Mouse (Mus musculus): ENCODE measurements around the gene Pym1.

Gene Pym1

GRCm38 (mm10) chr10:128747646-128748251, at the start of gene Pym1:
Gene Pym1, plus strand, starts transcription at chr10:128747889.
- CTCF ChIA-PET: interaction anchor here in 2 of 4 experiments (0.7 to 1.7 kb wide), 8 partner anchors 11 to 144 kb away, joined by 3 to 5 read pairs (median 4); partner anchors contain the start of gene Cdk2 (in 1 of the 2)
- POLR2A ChIA-PET: interaction anchor here (0.6 to 9.3 kb wide), 75 partner anchors 9 to 655 kb away, joined by 3 to 86 read pairs (median 4); partner anchors contain the start of genes Dnajc14 (in 3 of the 4), Pa2g4 (in 3 of the 4), Rab5b (in 3 of the 4) and Tmem198b (in 3 of the 4)

DNA sequence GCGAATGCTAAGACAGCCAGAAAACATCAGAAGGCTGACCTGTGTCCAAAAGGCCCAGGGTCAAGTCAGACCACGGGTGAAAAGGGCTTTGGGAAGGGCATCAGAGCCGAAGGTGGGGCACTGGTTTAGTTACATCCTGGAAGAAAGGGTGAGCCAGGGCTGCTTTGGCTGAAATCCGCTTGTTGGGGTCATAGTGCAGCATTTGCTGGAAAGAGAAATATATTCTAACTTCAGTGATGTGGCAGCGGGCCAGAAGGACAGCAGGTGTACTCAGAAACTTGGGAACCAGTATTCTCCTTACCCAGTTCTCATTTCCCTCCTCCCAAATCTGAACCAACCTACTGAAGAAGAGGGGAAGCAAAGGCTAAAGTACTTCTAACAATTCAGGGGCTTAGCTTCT, 48.7 kb upstream of the Pym1 start:
- POLR2A ChIA-PET: interaction anchor here in 3 of 4 experiments (0.5 to 12.4 kb wide), 18 partner anchors 8 to 429 kb away, joined by 3 to 197 read pairs (median 4); partner anchors contain the start of genes Pym1 (in 2 of the 3), Dgka (in 1 of the 3) and Stat2 (in 1 of the 3)
- CTCF ChIA-PET: no interaction called here

DNA sequence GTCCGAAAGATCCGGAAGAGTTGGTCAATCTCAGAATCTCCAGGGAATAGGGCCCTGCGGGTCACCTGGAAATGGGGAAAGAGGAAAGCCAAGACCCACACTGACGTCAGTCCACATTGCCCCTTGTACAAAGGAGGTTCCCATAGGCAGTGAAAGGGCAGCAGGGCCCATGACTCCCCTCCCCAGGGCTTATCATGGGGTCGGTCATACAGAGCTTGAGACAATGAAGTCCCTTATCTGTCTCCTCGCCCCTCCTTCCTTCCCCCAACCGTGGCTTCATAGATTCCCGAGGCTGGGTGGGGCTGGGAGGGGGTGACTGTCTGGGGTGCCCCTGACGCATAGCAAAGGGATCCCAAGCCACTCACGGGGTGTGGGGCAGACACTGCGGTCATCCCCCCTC, 48.1 kb upstream of the Pym1 start:
- CTCF ChIA-PET: interaction anchor here in 2 of 4 experiments (0.6 kb wide), 2 partner anchors 84 to 1624 kb away, joined by 3 to 5 read pairs; partner anchors contain the start of gene Agap2 (in 1 of the 2)
- POLR2A ChIA-PET: interaction anchor here in 3 of 4 experiments (0.6 to 12.4 kb wide), 19 partner anchors 9 to 429 kb away, joined by 3 to 197 read pairs (median 4); partner anchors contain the start of genes Pym1 (in 2 of the 3), Dgka (in 1 of the 3), Pa2g4 (in 1 of the 3) and Stat2 (in 1 of the 3)

- ChIA-PET POLR2A (interaction anchor here (0.6 to 12.4 kb wide), 18 partner anchors 11 to 617 kb away, joined by 3 to 197 read pairs (median 5); partner anchors contain the start of genes Pa2g4 (in 2 of the 4), Atp5b (in 1 of the 4), Pym1 (in 1 of the 4) and Suox (in 1 of the 4)), CTCF (interaction anchor here in 1 of 4 experiments (0.6 kb wide), 1 partner anchor 90 kb away, joined by 3 read pairs; no protein-coding TSS in a partner anchor)
Measured at GRCm38 (mm10) chr10:128700712-128701111, 47.0 kb upstream of the Pym1 start.

DNA sequence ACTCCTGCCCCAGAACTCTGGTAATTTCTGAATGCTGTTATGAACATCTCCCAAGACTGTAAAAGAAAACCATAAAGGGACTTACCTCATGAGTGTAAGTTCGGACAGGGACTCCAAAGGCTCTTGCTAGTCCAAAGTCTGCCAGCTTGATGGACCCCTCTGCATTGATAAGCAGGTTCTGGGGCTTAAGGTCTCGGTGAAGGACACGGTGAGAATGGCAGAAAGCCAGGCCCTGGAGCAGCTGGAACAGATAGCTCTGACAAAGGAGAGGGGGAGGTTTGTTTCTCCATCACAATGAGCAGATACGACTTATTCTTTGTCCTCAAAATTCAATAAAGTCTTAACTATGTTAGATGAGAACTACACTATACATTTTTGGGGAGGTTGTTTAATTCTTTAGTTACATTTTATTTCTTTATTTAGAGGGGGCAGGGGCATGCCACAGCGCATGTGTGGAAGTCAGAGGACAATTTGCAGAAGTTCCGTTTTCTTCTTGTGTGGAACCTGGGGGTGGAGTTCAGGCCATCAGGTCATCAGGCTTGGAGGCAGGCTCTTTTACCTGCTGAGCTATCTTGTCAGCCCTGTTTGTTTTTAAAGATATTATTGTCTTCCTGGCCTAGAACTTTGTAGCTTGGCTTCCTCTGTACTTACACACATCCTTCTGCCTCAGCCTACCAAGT, 45.2 kb upstream of the Pym1 start:
- ChIA-PET CTCF (no interaction called here), POLR2A (interaction anchor here in 2 of 4 experiments (0.7 to 12.4 kb wide), 15 partner anchors 9 to 218 kb away, joined by 3 to 197 read pairs (median 7); partner anchors contain the start of genes Pa2g4 (in 1 of the 2) and Pym1 (in 1 of the 2))

GRCm38 (mm10) chr10:128703895-128704294, 43.8 kb upstream of the Pym1 start, which contains the start of gene Pmel:
Gene Pmel, plus strand, starts transcription at chr10:128704195.
- POLR2A ChIA-PET: interaction anchor here in 3 of 4 experiments (0.8 to 12.4 kb wide), 23 partner anchors 8 to 204 kb away, joined by 3 to 197 read pairs (median 8); partner anchors contain the start of genes Zc3h10 (in 2 of the 3), Dgka (in 1 of the 3), Pa2g4 (in 1 of the 3) and Pym1 (in 1 of the 3)

GRCm38 (mm10) chr10:128704491-128705316, 43.0 kb upstream of the Pym1 start, which contains the start of gene Cdk2:
Gene Cdk2, minus strand, starts transcription at chr10:128705031.
- ChIA-PET CTCF (interaction anchor here in 3 of 4 experiments (0.5 to 2.1 kb wide), 10 partner anchors 8 to 400 kb away, joined by 3 to 11 read pairs (median 4); partner anchors contain the start of gene Rab5b (in 1 of the 3)), POLR2A (interaction anchor here in 3 of 4 experiments (0.5 to 12.4 kb wide), 63 partner anchors 7 to 613 kb away, joined by 3 to 197 read pairs (median 5); partner anchors contain the start of genes Pa2g4 (in 3 of the 3), Rab5b (in 3 of the 3), Dgka (in 2 of the 3) and Pym1 (in 2 of the 3))

More at GRCm38 (mm10) chr10:128703895-128704294, 43.8 kb upstream of the Pym1 start, which contains the start of gene Pmel:
- CTCF ChIA-PET: interaction anchor here in 1 of 4 experiments (2.1 kb wide), 1 partner anchor 18 kb away, joined by 5 read pairs; no protein-coding TSS in a partner anchor

DNA sequence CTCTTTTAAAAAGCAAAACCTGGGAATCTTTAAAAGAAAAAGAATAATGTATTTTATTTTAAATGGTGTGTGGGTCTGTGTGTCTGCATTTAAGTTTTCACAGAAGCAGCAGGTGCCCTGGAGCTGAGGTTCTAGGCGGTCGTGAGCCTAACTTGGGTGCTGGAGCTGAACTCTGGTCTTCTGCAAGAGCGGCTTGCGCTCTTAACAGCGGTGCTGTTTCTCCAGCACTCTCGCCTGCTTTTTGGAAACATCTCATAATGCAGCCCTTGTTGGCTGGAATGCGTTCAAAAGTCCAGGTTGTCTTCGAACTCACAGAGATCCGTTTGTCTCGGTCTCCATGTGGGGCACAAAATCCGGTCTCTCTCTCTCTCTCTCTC, 42.4 kb upstream of the Pym1 start:
- POLR2A ChIA-PET: interaction anchor here in 3 of 4 experiments (0.5 to 12.4 kb wide), 62 partner anchors 7 to 614 kb away, joined by 3 to 197 read pairs (median 5); partner anchors contain the start of genes Pa2g4 (in 3 of the 3), Rab5b (in 3 of the 3), Dgka (in 2 of the 3) and Pym1 (in 2 of the 3)
- CTCF ChIA-PET: interaction anchor here in 3 of 4 experiments (0.6 to 2.1 kb wide), 10 partner anchors 9 to 399 kb away, joined by 3 to 11 read pairs (median 4); partner anchors contain the start of gene Rab5b (in 1 of the 3)

GRCm38 (mm10) chr10:128711318-128711717, 36.4 kb upstream of the Pym1 start:
- POLR2A ChIA-PET: interaction anchor here (0.5 to 8.7 kb wide), 84 partner anchors 9 to 1456 kb away, joined by 3 to 197 read pairs (median 5); partner anchors contain the start of genes Rab5b (in 3 of the 4), Bloc1s1 (in 2 of the 4), Dnajc14 (in 2 of the 4) and Esyt1 (in 2 of the 4)
- CTCF ChIA-PET: interaction anchor here (0.6 to 2.0 kb wide), 16 partner anchors 10 to 229 kb away, joined by 3 to 7 read pairs (median 4); partner anchors contain the start of genes Dgka (in 1 of the 4), Rab5b (in 1 of the 4) and Suox (in 1 of the 4)

- CTCF ChIA-PET: interaction anchor here (0.5 to 1.4 kb wide), 7 partner anchors 16 to 497 kb away, joined by 3 to 5 read pairs (median 3); no protein-coding TSS in a partner anchor
- POLR2A ChIA-PET: interaction anchor here in 3 of 4 experiments (0.6 to 8.7 kb wide), 38 partner anchors 8 to 347 kb away, joined by 3 to 197 read pairs (median 4); partner anchors contain the start of genes Cdk2 (in 3 of the 3), Pmel (in 2 of the 3), Pym1 (in 2 of the 3) and Rab5b (in 2 of the 3)
Measured at GRCm38 (mm10) chr10:128715559-128716537, 31.8 kb upstream of the Pym1 start.

- ChIA-PET POLR2A (interaction anchor here in 3 of 4 experiments (0.6 to 1.3 kb wide), 4 partner anchors 10 to 79 kb away, joined by 3 to 7 read pairs (median 4); partner anchors contain the start of gene Rab5b (in 1 of the 3)), CTCF (interaction anchor here in 2 of 4 experiments (0.7 to 1.0 kb wide), 6 partner anchors 15 to 208 kb away, joined by 3 to 6 read pairs (median 5); no protein-coding TSS in a partner anchor)
Measured at GRCm38 (mm10) chr10:128725466-128725865, 22.2 kb upstream of the Pym1 start.

- ChIA-PET CTCF (interaction anchor here in 1 of 4 experiments (1.5 kb wide), 1 partner anchor 16 kb away, joined by 5 read pairs; the partner anchor contains the start of gene Dgka), POLR2A (interaction anchor here in 2 of 4 experiments (0.7 to 1.8 kb wide), 6 partner anchors 9 to 190 kb away, joined by 3 to 10 read pairs (median 3); no protein-coding TSS in a partner anchor)
Measured at GRCm38 (mm10) chr10:128728059-128728458, 19.6 kb upstream of the Pym1 start.

- CTCF ChIA-PET: interaction anchor here (0.6 to 1.7 kb wide), 12 partner anchors 9 to 185 kb away, joined by 3 to 8 read pairs (median 4); partner anchors contain the start of gene Dgka (in 3 of the 4)
- POLR2A ChIA-PET: interaction anchor here (0.6 to 4.0 kb wide), 8 partner anchors 12 to 1690 kb away, joined by 3 to 25 read pairs (median 4); partner anchors contain the start of genes Dgka (in 1 of the 4), Eef1akmt3 (in 1 of the 4), Mettl1 (in 1 of the 4) and Pym1 (in 1 of the 4)
Measured at GRCm38 (mm10) chr10:128731002-128731433, 16.7 kb upstream of the Pym1 start.

GRCm38 (mm10) chr10:128731992-128732391, 15.7 kb upstream of the Pym1 start:
- CTCF ChIA-PET: interaction anchor here in 3 of 4 experiments (0.8 to 1.7 kb wide), 11 partner anchors 8 to 164 kb away, joined by 3 to 8 read pairs (median 4); partner anchors contain the start of gene Dgka (in 2 of the 3)
- POLR2A ChIA-PET: interaction anchor here in 2 of 4 experiments (0.8 to 4.0 kb wide), 5 partner anchors 12 to 57 kb away, joined by 3 to 25 read pairs (median 5); partner anchors contain the start of genes Dgka (in 1 of the 2) and Pym1 (in 1 of the 2)

Data from embryonic stem cell, embryonic (primary cell).